Mouse (Mus musculus) lung, postnatal 25 days (tissue): ENCODE data around the gene Gmip.

Experiments used
- DNase-seq: peaks from one replicate; pipeline ENCODE4 v3.0.0; 2022; ENCODE audit warnings: low spot score

Gene Gmip

DNA sequence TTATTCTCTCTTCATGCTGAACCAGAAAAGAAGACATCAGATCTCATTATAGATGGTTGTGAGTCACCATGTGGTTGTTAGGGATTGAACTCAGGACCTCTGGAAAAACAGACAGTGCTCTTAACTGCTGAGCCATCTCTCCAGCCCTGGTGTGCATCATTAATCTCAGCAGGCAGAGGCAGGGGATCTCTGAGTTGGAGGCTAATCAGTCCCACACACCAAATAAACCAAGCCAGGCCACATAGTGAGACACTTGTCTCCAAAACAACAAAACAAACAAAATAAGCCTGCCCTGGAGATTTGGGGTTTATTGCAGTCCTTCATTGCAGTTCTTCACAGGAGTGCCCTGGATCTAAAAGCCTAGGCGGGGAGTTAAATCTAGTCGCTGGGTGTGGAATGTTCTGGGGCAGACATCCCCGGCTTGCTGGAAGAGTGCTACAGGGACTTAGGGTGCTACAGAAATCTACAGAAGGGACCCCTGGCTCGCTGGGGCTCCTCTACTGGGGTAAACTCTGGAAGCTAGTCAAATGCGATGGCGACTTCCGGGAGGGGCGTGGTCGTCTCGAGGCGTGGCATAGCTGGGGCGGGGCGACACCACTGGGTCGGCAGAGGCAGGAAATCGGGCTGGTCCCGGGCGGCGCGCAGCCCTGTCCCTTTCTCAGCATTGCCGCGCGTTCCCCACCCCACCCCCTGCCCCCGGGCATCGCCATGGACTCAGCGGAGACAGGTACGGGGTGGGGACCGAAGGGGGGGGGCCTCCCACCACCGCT, at the start of gene Gmip:
Gmip (plus strand) TSS at position 586 of the 770 bp plus-strand sequence.
- peak; percentile 86 for DNase-seq

DNA sequence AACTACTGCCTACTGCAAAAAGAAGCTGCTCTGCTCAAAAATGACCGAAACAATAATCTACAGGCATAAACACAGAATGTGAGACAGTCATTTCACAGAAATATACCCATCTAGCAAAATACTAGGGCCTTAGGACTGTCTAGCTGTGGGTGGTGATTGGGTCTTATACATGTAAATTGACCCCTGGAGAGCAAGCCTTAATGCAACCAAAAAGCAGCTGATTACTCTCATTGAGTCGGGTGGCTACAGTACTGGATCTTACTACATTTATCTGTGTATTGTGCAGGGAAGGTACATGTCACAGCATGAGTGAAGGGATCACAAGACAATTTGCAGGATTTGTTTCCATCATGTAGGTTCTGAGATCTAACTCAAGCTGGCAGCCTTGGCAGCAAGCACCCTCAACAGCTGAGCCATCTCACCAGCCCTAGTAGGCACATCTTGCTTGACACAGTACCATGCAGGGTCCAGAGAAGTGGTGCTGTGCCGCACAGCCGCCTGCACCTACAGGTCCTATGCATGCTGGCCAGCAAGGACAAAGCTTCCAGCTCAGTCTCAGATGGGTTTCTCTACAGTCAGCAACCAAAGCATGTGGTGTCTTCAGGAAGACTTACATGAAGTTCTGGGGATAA, 46.5 kb upstream of the Gmip start:
- no peak for DNase-seq

DNA sequence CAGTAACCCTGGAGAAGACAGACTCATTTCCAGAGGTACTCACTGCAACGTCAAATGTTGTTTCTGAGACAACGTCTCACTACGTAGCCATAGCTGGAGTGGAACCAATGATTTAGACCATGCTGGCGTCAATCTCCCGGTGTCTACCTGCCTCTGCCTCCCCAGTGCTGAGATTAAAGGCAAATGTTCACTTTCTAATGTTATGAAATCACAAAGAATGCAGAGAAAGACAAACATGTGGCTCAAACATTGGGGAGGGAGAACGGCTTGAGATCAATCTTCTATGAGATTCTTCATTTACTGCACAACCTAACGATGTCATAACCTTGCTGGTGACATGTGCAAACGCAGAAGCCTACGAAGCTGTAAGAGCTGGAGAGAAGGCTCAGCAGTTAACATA, 37.3 kb upstream of the Gmip start:
- no peak for DNase-seq

DNA sequence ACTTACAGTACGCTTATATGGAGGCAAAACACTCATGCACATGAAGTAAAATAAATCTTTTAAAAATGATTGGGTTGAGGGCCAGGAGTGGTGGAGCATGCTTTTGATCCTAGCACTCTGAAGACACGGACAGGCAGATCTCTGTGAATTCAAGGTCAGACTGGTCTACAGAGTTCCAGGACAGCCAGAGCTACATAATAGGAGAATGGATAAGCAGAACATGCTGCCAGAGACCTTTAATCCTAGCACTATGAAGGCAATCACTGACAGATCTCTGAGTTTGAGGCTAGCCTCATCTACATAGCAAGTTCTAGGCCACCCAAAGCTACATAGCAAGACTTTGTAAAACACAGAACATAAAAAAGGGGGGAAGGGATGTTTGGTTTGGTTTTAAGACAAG, 36.4 kb upstream of the Gmip start:
- DNase-seq: no peak

DNA sequence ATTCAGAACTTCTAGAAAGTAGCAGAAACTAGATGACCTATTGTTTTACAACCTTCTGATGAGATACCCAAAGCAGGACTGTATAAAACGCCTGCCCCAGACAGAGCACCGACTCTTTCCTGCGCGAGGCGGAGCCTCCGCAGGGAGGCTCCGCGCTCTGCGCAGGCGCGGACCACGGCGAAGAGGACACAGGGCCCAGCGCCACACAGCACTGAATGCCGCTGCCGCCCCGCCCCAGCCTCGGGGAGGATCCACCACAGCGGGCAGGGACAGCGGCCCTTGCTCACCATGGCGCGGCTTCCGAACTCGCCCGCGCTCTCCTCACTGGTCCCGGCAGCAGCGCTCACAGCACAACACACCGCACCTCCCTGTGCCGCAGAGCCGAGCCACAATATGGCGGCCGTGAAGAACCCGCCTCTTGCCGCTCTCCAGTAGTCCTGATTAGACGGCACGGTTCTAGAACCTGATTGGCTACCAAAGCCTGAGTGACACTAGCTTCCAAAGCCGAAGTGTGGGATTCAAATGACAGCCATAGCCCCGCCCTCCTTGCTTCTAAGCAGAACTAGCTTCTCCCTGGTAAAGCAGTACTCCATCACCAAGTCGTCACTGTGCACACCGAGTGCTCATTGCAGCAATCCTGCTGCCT, 33.9 kb upstream of the Gmip start, which contains the start of gene Gm20422:
Gm20422 (minus strand) TSS at position 384 of the 646 bp plus-strand sequence.
- peak; percentile 96 for DNase-seq

DNA sequence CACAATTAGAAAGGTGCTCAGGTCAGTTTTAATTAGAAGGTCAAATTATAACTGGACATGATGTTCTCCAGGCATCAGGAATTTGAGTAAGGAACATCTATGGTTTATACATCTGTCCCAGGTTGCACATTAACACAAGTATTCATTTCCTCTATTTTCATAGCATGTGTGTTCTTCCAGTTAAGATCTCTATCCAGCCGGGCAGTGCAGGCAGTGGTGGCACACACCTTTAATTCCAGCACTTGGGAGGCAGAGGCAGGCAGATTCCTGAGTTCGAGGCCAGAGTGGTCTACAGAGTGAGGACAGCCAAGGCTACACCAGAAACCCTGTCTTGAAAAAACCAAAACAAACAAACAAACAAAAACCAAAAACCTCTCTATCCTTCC, 33.3 kb upstream of the Gmip start:
- no peak for DNase-seq

DNA sequence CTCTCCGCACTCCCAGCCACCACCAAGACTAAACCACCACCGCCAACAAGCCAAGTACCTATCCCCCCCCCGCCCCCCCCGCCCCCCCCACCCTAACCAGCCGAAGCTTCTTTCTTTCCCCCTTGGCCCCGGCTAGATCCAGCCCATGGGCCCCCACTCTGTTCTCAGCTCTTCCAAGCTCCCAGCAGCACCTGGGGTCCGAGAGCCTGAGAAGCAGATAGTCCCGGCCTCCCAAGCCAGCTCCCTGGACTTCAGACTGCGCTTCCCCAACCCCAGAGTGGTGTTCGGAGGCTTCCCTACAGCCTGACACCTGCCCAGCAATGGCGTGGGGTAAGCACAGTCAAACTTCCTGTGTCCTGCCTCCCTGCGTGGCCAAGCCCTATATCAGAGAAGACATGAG, 31.4 kb upstream of the Gmip start:
- no peak for DNase-seq

DNA sequence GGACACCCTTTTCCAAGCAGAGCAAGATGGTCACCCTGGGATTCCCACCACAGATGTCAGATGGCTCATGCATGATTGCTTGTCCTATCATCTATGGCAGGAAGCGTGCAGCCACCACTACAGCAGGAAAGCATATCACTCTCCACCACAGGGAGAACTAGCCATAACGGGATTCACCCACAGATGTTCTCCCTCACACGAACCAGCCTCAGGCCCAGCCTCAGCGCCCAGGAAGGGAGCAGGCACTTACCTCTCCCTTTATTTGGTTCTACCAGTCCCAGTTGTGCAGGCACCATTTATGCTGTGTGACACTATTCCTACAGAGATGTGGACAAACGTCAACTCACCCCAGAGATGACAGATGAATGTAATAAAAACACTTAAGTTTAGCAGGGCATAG, 19.4 kb upstream of the Gmip start:
- DNase-seq: no peak

DNA sequence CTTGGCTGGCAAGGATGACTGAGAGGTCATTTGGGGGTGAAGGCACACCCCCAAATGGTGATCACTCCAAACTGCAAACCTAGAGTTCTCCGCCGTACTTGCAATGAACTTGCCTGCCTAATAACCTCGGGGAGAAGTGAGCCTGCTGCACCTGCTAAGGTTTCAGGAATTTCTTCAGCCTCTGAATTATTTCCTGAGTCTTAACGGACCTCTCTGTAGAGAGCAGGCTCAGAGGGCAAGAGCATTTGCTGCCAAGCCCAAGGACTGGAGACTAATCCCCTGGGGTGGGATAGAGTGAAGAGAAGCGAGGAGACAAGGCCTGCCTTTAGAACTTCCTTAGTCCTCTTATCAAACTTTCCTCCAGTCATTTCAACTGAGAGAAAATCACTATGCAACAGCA, 18.7 kb upstream of the Gmip start:
- no peak for DNase-seq

DNA sequence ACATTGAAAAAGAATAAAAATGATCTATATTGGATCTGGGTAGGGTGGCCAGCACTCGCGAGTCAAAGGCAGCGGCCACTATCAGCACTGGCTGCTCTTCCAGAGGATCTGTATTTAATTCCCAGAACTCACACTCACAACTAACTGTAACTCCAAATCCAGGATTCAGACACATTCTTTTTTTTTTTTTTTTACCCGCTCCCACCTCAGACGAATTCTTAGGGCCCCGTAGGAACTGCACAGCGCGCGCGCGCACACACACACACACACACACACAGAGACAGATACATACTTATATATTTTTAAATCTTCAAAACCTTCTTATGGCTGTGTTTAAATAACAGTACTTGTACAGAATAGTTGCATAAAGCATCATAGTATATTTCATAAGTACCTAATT, 18.1 kb upstream of the Gmip start:
- DNase-seq: no peak

DNA sequence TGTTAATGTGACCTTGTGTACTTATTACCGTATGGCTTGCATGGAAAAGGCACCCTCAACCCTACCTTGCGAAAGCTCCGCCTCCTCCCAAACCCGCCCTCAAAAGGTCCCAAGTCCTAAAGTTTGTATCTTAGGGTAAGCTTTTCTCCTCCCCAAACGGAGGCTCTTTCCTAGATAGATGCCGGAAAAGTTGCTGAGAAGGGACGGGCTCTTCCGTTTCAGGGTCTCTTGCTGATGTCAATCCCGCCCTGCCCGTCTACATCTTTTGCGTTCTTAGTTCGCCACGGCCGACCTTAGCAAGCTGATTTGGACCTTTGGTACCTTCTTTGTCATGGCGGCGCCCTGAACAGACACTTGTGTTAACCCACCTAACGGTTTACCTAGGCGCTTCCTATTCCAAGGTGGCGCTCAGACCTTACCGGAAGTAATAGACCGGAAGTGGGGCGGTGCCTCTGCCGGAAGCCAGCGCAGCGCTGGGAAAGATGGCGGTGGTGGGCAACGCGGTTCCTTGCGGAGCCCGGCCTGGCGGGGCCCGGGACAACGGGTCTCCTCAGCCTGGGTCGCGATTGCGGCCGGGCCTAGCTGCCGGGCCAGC, 17.6 kb upstream of the Gmip start, which contains the start of the genes Atp13a1 and Zfp866:
Atp13a1 (plus strand) TSS at position 391 of the 595 bp plus-strand sequence.
Zfp866 (minus strand) TSS at position 406 of the 595 bp plus-strand sequence.
- DNase-seq: peak; percentile 91

DNA sequence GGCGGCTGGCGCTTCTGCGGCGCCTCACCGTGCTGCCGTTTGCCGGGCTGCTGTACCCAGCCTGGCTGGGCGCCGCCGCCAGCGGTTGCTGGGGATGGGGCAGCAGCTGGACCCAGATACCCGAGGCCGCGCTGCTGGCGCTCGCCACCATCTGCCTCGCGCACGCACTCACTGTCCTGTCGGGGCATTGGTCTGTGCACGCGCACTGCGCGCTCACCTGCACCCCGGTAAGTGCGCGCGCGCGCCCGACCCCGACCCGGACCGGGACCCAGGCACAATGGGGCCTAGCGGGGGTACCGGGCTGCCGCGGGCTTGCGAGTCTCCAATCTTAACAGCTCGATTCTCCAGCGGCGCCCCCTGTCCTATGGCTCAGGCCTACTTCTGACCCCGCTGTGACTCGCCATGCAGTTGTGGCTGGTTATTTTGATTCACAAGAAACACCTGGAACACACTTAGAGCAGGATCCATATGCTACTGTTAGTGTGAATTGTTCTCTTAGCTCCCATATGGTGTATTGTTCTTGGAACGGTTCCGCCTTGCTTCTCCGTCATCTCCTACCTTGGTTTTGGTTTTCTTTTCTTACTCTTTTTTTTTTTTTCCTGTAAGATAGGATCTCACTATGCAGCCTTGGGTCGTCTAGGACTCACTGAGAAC, 16.9 kb upstream of the Gmip start:
- no peak for DNase-seq

DNA sequence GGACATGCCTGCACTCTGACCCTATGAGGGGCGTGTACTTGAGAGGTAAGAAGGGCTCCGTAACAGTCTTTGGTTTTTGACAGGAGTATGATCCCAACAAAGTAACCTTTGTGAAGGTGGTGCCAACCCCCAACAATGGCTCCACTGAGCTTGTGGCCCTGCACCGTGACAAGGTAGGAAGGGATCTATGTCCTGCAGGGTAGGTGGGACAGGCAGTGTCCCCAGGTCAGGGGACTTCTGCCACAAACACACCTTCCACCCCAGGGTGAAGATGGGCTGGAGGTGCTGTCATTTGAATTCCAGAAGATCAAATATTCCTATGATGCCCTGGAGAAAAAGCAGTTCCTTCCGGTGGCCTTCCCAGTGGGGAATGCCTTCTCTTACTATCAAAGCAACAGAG, 14.8 kb upstream of the Gmip start:
- DNase-seq: no peak

DNA sequence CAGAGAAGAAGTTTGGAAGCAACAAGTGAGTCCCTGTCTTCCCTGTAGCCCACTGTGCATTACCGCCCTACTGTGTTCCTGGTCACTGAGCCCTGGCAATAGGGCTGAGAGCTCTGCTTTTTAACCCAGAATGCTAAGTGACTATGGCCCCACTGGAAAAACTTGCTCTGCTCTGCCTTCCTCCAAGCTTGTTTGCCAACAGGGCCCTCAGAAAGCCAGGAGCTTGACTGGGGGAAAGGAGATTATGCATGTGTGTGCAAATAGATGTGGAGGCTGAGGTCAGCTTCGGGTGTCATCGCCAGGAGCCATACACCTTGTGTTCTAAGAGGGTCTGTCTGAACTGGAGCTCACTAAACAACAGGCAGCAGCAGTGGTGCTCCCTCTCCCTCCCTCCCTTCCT, 14.4 kb upstream of the Gmip start:
- no peak for DNase-seq

DNA sequence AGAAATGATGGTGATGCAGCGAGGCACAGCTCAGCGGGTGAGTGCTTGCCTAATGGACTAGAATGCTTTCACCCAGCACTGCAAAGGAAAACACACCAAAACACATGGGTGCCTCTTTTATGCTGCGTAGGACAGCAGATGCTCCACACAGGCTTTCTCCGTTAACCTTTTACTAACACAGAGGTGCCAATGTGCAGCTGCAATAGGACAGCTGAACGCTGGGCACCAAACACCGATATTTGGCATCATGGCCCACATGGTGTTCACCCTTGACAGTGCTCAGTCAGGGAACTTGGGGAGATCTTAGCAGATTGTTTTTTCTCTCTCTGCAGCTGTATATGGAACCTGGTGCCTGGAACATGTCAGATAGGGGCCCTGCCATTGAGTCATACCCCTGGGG, 13.6 kb upstream of the Gmip start:
- DNase-seq: no peak

DNA sequence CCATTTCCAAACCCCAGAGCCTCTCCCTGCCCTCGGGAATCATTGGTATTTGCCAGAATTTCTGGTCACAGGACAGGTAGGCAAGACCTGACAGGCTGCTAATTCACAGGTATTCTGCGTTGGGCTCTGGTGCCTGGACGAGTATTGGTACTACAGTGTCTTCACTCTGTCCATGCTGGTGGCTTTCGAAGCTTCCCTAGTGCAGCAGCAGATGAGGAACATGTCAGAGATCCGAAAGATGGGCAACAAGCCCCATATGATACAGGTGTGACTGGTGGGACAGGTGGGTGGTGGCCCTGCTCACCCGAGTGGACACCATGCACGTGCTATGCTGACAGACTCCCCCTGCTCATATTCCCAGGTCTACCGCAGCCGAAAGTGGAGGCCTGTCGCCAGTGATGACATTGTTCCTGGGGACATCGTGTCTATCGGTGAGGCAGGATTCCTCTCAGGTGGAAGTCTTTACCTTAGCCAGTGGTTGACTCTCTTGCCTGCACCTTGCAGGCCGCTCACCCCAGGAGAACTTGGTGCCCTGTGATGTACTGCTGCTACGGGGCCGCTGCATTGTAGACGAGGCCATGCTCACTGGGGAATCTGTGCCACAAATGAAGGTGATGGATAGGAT, 11.6 kb upstream of the Gmip start:
- DNase-seq: no peak

DNA sequence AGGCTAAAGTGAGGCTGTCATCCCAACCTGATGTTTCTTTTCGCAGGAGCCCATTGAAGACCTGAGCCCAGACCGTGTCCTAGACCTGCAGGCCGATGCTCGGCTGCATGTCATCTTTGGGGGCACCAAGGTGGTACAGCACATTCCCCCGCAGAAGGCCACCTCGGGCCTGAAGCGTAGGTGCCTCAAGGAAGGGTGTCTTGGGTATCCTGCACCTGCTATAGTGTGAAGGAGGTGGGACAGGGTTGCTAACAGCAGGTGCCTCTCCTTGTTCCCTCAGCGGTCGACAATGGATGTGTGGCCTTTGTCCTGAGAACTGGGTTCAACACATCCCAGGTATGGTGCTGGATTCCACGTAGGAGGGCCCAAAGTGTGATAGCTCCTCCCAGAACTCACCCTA, 10.8 kb upstream of the Gmip start:
- no peak for DNase-seq

DNA sequence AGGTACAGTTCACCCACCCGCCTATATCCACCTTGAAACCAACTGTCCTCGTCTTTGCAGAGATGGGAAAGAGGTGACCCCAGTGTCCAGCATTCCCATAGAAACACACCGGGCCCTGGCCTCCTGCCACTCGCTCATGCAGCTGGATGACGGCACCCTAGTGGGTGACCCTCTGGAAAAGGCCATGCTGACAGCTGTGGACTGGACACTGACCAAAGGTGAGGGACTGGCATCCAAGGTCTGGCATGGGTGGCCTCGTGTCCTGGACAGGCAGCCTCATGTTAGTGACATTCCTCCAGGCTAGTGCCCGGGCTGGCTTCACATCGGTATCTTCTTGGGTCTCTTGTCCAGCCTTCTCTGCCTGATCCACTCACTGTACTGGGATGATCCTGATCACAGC, 9.2 kb upstream of the Gmip start:
- DNase-seq: no peak

DNA sequence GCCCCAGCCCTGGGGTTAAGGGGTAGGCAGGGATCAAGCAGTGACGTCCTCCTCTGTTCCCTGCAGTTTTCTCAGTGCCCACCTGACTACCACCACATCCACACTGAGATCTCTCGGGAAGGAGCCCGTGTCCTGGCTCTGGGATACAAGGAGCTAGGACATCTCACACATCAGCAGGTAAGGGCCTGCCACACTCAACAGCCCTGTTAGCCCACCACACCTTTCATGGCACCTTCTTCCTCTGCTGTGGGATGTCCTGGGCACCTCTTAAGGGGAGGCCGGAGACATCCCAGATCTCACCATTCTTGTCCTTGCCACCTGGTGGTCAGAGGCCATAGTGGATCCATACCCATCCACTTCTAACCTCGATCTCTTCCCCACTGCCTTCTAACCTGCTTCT, 8.5 kb upstream of the Gmip start:
- DNase-seq: no peak

DNA sequence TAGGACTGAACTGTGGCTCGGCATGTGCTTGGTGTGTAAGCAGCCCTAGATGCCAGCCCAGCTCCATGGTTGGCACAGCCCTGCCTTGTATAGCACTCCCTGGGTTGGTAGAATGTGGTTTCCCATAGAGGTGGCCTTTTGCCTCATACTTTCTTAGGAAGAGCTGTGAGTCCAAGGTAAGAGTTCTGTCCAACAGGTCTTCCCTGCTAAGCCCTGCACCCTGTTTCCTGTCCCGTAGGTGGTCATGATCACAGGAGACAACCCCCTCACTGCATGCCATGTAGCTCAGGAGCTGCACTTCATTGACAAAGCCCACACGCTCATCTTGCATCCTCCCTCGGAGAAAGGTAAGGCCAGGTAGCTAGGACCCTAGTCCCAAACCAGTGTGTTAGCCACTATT, 6.7 kb upstream of the Gmip start:
- DNase-seq: no peak

DNA sequence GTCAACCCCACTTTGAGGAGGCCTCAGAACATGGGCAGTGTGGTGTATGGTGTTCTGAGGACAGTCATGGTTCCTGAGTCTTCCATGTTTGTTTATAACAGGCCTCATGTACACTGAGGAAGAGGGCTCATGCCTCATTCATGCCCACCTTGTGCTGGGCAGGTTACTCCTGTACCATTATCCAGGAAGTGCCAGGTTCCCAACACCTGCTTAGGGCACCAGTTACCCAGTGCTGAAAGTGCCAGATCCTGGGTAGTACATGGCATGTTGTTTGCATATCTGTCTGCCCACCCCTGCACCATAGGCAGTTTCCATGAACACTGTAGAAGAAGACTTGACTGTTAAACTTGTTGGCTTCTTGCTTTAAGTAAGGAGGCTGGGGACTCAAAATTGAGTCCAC, 6.3 kb upstream of the Gmip start:
- DNase-seq: no peak

DNA sequence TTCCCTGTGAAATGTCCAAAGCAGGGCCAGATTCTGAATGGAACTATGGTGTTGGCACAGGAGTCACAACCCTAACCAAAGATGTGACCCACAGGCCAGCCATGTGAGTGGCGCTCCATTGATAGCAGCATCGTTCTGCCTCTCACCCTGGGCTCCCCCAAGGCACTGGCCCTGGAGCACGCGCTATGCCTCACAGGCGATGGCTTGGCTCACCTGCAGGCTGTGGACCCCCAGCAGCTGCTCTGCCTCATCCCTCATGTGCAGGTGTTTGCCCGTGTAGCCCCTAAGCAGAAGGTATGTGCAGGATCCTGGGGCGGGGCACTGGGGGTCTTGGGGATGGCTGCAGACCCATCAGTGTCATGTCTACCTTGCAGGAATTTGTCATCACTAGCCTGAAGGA, 5.1 kb upstream of the Gmip start:
- DNase-seq: no peak
